Mouse (Mus musculus): Measurements from ENCODE around the gene Fap.

The Fap gene

GRCm38 (mm10) chr2:62573753-62574159, at the start of gene Fap:
Gene Fap, minus strand, starts transcription at chr2:62574075.
- no peak for TF ChIP-seq GATA4 (IDR thresholded peaks at IDR 0.05; ENCODE audit: insufficient replicate concordance, low read length)

- TF ChIP-seq GATA4 (IDR thresholded peaks at IDR 0.05; ENCODE audit: insufficient replicate concordance, low read length): no peak
Observed at GRCm38 (mm10) chr2:62623024-62623441, 49.2 kb upstream of the Fap start.

GRCm38 (mm10) chr2:62619679-62620078, 45.8 kb upstream of the Fap start:
- no peak for TF ChIP-seq GATA4 (IDR thresholded peaks at IDR 0.05; ENCODE audit: insufficient replicate concordance, low read length)

- TF ChIP-seq GATA4 (IDR thresholded peaks at IDR 0.05; ENCODE audit: insufficient replicate concordance, low read length): no peak
Observed at GRCm38 (mm10) chr2:62618934-62619341, 45.1 kb upstream of the Fap start.

- no peak for TF ChIP-seq GATA4 (IDR thresholded peaks at IDR 0.05; ENCODE audit: insufficient replicate concordance, low read length)
Observed at GRCm38 (mm10) chr2:62613133-62613532, 39.3 kb upstream of the Fap start.

- TF ChIP-seq GATA4 (IDR thresholded peaks at IDR 0.05; ENCODE audit: insufficient replicate concordance, low read length): no peak
Observed at GRCm38 (mm10) chr2:62606205-62606604, 32.3 kb upstream of the Fap start.

- TF ChIP-seq GATA4 (IDR thresholded peaks at IDR 0.05; ENCODE audit: insufficient replicate concordance, low read length): no peak
Observed at GRCm38 (mm10) chr2:62603530-62603929, 29.7 kb upstream of the Fap start.

GRCm38 (mm10) chr2:62596586-62596985, 22.7 kb upstream of the Fap start:
- no peak for TF ChIP-seq GATA4 (IDR thresholded peaks at IDR 0.05; ENCODE audit: insufficient replicate concordance, low read length)

GRCm38 (mm10) chr2:62594491-62594890, 20.6 kb upstream of the Fap start:
- TF ChIP-seq GATA4 (IDR thresholded peaks at IDR 0.05; ENCODE audit: insufficient replicate concordance, low read length): no peak

- TF ChIP-seq GATA4 (IDR thresholded peaks at IDR 0.05; ENCODE audit: insufficient replicate concordance, low read length): no peak
Observed at GRCm38 (mm10) chr2:62591555-62591954, 17.7 kb upstream of the Fap start.

GRCm38 (mm10) chr2:62589333-62589732, 15.5 kb upstream of the Fap start:
- no peak for TF ChIP-seq GATA4 (IDR thresholded peaks at IDR 0.05; ENCODE audit: insufficient replicate concordance, low read length)

- TF ChIP-seq GATA4 (IDR thresholded peaks at IDR 0.05; ENCODE audit: insufficient replicate concordance, low read length): no peak
Observed at GRCm38 (mm10) chr2:62585769-62586168, 11.9 kb upstream of the Fap start.

GRCm38 (mm10) chr2:62574962-62575361, 1.1 kb upstream of the Fap start:
- TF ChIP-seq GATA4 (IDR thresholded peaks at IDR 0.05; ENCODE audit: insufficient replicate concordance, low read length): no peak

- no peak for TF ChIP-seq GATA4 (IDR thresholded peaks at IDR 0.05; ENCODE audit: insufficient replicate concordance, low read length)
Observed at GRCm38 (mm10) chr2:62574250-62574649, 375 bp upstream of the Fap start.

GRCm38 (mm10) chr2:62573099-62573752, 649 bp downstream of the Fap start:
- no peak for TF ChIP-seq GATA4 (IDR thresholded peaks at IDR 0.05; ENCODE audit: insufficient replicate concordance, low read length)

- TF ChIP-seq GATA4 (IDR thresholded peaks at IDR 0.05; ENCODE audit: insufficient replicate concordance, low read length): no peak
Observed at GRCm38 (mm10) chr2:62564687-62565086, 9.2 kb downstream of the Fap start.
